Mouse (Mus musculus): ENCODE results near the gene Tmem145. TPM values are rescaled to one million over a fixed set of nuclear protein-coding genes. Genes with fewer than 3 reads are reported as not detected.

The Tmem145 gene
- polyA plus RNA-seq, 2 experiments, result not detected

DNA sequence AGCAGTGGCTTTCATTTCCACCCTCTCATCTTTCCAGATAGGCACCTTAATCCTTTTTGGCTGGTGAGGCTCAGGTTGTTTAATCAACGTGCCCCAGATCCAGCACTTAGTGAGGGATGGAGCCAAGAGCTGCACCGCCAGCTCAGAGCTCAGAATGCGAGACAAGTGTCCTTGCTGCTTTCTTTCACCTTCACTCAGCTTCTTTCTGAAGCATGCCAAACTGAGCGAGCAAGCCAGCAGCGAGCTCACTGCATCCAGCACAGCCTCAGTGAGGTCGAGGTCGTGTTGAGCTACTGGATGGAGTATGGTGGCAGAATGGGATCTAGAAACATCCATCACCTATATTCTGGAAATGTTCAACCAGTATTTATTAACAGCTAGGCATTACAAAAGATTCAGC lies 7.4 kb downstream of the Tmem145 start:
- 32% methylated on average over 7 of the region's 7 CpGs for WGBS (ENCODE audit: insufficient replicate concordance)

DNA sequence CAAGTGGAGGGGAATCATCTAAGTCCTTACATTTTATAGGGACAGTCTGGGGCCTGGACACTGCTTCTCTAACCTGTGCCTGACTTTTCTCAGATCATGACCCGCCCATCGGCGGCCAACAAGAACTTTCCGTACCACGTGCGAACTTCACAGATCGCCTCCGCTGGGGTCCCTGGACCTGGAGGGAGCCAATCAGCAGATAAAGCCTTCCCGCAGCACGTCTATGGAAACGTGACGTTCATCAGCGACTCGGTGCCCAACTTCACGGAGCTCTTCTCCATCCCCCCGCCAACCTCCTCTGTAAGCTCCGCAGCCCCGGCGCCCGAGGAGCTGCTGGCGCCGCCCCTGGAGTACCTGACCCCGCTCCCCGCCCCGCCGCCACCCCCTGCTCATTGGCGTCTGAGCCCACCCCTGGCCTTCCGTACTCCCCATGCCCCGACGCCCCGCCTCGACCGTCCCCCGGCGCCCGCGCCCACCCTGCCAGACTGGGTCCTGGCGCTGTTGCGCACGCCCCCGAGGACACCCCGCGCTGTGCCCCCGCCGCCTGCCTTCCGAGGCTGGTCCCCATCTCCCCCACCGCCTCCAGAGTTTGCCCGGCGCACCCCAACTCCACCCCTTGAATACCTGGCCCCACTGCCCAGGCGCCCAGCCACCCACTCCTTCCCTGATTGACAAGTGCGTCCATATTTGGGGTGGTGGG lies 8.8 kb downstream of the Tmem145 start:
- TF ChIP-seq EP300 (IDR thresholded peaks at IDR 0.05; ENCODE audit: low read depth) (no peak), CTCF (IDR thresholded peaks at IDR 0.05; ENCODE audit: low read depth) (no peak)
- peaks cover 57% of the 10 kb centered on the region for H3K27me3 ChIP-seq (ENCODE audit: control insufficient read depth, insufficient read depth, low read length)
- DNase-seq (ENCODE audit: low read depth in 3 of 3, low spot score in 3 of 3) (no peak), ATAC-seq (ENCODE audit: insufficient read depth) (no peak)
- no peaks in the 10 kb centered on the region; a peak in 1 of 4 replicates for H3K4me1 ChIP-seq (replicated peaks; ENCODE audit: control insufficient read depth in 2 of 2, insufficient read depth in 2 of 2, low read length in 1 of 2)
- no peaks in the 10 kb centered on the region for H3K36me3 ChIP-seq (replicated peaks; ENCODE audit: control insufficient read depth, insufficient read depth, low read depth)
- H3K9ac ChIP-seq (replicated peaks), result no peak overlapping the region
- peak overlapping the region in 1 of 2 experiments; percentile 20; a peak in 1 of 4 replicates for H3K4me3 ChIP-seq (ENCODE audit: insufficient read depth in 1 of 2, low read depth in 2 of 2, low read length in 2 of 2)
- H3K27ac ChIP-seq, result no peak overlapping the region
- H3K4me2 ChIP-seq (ENCODE audit: low read depth), result peak overlapping the region; percentile 92
- WGBS (ENCODE audit: insufficient replicate concordance), result 3% methylated on average over 51 of the region's 51 CpGs
- no peaks in the 10 kb centered on the region for H3K9me3 ChIP-seq (ENCODE audit: control insufficient read depth, low read length)

More for the DNA sequence above, 7.4 kb downstream of the Tmem145 start:
- DNase-seq (ENCODE audit: low read depth in 3 of 3, low spot score in 3 of 3) (no peak), ATAC-seq (ENCODE audit: insufficient read depth) (no peak)
- Histone ChIP-seq H3K4me1 (replicated peaks; ENCODE audit: control insufficient read depth in 2 of 2, insufficient read depth in 2 of 2, low read length in 1 of 2) (no peaks in the 10 kb centered on the region; a peak in 1 of 4 replicates), H3K4me2 (ENCODE audit: low read depth) (no peak overlapping the region), H3K4me3 (ENCODE audit: insufficient read depth in 1 of 2, low read depth in 2 of 2, low read length in 2 of 2) (no peak overlapping the region), H3K36me3 (replicated peaks; ENCODE audit: control insufficient read depth, insufficient read depth, low read depth) (no peaks in the 10 kb centered on the region), H3K27me3 (ENCODE audit: control insufficient read depth, insufficient read depth, low read length) (peaks cover 59% of the 10 kb centered on the region), H3K27ac (no peak overlapping the region), H3K9ac (replicated peaks) (no peak overlapping the region), H3K9me3 (ENCODE audit: control insufficient read depth, low read length) (no peaks in the 10 kb centered on the region)
- TF ChIP-seq EP300 (IDR thresholded peaks at IDR 0.05; ENCODE audit: low read depth) (no peak), CTCF (IDR thresholded peaks at IDR 0.05; ENCODE audit: low read depth) (no peak)

DNA sequence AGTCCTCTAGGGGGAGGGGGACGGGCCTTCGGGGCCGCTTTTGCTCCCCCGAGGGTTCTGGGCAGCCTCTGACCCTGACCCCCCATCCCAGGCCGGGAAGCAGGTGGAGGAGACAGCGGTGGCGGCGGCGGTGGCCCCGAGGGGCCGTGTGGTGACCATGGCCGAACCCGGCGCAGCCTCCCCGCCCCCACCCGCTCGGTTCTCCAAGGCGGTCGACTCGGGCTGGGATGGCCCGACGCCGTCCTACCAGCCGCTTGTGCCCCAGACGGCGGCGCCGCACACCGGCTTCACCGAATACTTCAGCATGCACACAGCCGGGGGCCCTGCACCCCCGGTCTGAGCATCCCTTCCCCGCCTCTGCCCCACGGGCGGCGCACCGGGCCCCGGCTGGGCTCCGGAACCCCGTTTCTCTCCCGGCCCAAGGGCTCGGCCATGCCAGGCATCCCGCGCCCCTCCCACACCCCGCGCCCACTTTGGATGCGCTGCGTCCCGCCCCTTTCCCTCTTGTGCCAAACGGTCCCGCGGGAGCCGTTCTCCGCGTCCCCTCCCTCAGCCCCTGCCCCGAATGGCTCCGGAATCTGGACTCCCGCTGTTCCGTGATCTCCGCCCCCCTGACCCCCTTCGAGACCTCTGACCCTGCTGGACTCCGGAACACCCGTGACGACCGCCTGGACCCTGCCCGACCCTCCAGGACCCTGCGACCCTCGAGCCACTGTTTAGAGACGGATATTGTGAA lies 9.6 kb downstream of the Tmem145 start:
- ATAC-seq (ENCODE audit: insufficient read depth), result no peak
- Histone ChIP-seq H3K27me3 (ENCODE audit: control insufficient read depth, insufficient read depth, low read length) (peaks cover 57% of the 10 kb centered on the region), H3K4me1 (replicated peaks; ENCODE audit: control insufficient read depth in 2 of 2, insufficient read depth in 2 of 2, low read length in 1 of 2) (no peaks in the 10 kb centered on the region; a peak in 1 of 4 replicates), H3K9me3 (ENCODE audit: control insufficient read depth, low read length) (no peaks in the 10 kb centered on the region), H3K4me3 (ENCODE audit: insufficient read depth in 1 of 2, low read depth in 2 of 2, low read length in 2 of 2) (peak overlapping the region in 1 of 2 experiments; percentile 20; a peak in 1 of 4 replicates), H3K27ac (no peak overlapping the region), H3K9ac (replicated peaks) (no peak overlapping the region), H3K4me2 (ENCODE audit: low read depth) (peak overlapping the region; percentile 92), H3K36me3 (replicated peaks; ENCODE audit: control insufficient read depth, insufficient read depth, low read depth) (no peaks in the 10 kb centered on the region)
- no peak for DNase-seq (ENCODE audit: low read depth in 3 of 3, low spot score in 3 of 3)
- TF ChIP-seq EP300 (IDR thresholded peaks at IDR 0.05; ENCODE audit: low read depth) (no peak), CTCF (IDR thresholded peaks at IDR 0.05; ENCODE audit: low read depth) (no peak)
- WGBS (ENCODE audit: insufficient replicate concordance), result 1% methylated on average over 67 of the region's 69 CpGs

DNA sequence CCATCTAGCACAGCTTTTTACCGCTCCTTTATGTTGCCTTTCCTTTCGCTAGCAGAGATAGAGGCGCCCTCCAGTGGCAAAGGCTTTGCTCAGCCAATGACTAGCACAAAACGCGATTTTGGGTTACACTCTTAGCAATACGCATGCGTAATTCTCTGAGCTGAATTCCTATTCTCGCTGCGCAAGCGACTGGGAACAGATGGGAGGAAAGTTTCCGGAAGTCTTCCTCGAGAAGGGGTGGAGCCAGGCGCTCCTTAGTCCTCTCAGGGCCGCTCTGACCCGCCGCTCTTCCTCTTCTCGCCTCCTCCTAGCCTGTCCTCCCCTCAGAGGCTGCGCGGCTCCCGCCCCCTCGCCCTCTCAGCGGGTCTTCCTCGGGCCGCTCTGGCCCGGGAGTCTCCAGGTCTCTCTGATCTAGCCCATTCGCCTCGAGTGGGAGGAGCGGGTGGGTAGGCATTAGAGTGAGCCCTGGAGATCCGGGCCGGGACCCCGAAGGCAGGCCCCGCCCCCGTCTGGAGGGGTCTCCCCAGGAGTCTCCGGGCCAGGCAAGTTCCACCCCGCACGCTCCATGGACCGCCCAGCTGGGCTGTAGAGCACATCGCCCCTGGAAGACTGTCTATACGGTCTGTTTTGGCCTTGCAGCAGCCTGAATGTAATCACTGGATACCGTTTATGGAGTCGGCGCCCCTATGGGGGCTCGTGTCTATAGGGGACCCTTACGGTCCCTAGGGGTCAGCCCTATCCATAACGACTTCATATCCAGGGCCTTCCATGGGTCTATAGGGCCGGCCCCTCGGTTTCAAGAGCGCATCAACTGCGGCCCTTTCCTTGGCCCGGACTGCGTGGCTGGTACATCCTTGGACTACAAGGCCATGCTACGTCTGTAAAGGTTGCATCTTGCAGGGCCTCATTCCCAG lies 10.9 kb downstream of the Tmem145 start, which contains the start of gene Megf8:
TSS of gene Megf8 (plus strand) at position 633 of the 914 bp plus-strand sequence.
- Histone ChIP-seq H3K4me2 (ENCODE audit: low read depth) (peak within 1 kb of the TSS; percentile 92), H3K27me3 (ENCODE audit: control insufficient read depth, insufficient read depth, low read length) (peaks cover 48% of the 10 kb centered on the region), H3K36me3 (replicated peaks; ENCODE audit: control insufficient read depth, insufficient read depth, low read depth) (no peaks in the 10 kb centered on the region), H3K4me1 (replicated peaks; ENCODE audit: control insufficient read depth in 2 of 2, insufficient read depth in 2 of 2, low read length in 1 of 2) (no peaks in the 10 kb centered on the region; a peak in 1 of 4 replicates), H3K27ac (no peak within 1 kb of the TSS), H3K4me3 (ENCODE audit: insufficient read depth in 1 of 2, low read depth in 2 of 2, low read length in 2 of 2) (peak within 1 kb of the TSS; percentile 56 to 65), H3K9me3 (ENCODE audit: control insufficient read depth, low read length) (no peaks in the 10 kb centered on the region), H3K9ac (replicated peaks) (peak within 1 kb of the TSS; percentile 69)
- 1% methylated on average over 52 of the region's 52 CpGs for WGBS (ENCODE audit: insufficient replicate concordance)
- peak; percentile 89 for TF ChIP-seq CTCF (IDR thresholded peaks at IDR 0.05; ENCODE audit: low read depth)
- TF ChIP-seq EP300 (IDR thresholded peaks at IDR 0.05; ENCODE audit: low read depth), result no peak
- ATAC-seq (ENCODE audit: insufficient read depth), result peak; percentile 92
- peak; percentile 87 to 89 (median 87) for DNase-seq (ENCODE audit: low read depth in 3 of 3, low spot score in 3 of 3)
